Mouse (Mus musculus): Measurements from ENCODE around the gene Ldah. TPM values are rescaled to one million over a fixed set of nuclear protein-coding genes. Genes with fewer than 3 reads are reported as not detected.

Ldah gene
- total RNA-seq, 1 experiment from 2014 or later, result 59.5 TPM

- peak; percentile 93 for DNase-seq
These were observed 105.4 kb downstream of the Ldah start, which contains the start of gene Hs1bp3 for GRCm38 (mm10) chr12:8313270-8313771. Gene Hs1bp3, plus strand, starts transcription at chr12:8313432.

GRCm38 (mm10) chr12:8313773-8314172, 105.9 kb downstream of the Ldah start:
- no peak for DNase-seq

- no peak for DNase-seq
These were observed 108.6 kb downstream of the Ldah start for GRCm38 (mm10) chr12:8316541-8316940.

- peak; percentile 85 for DNase-seq
These were observed 112.3 kb downstream of the Ldah start for GRCm38 (mm10) chr12:8320084-8320713.

GRCm38 (mm10) chr12:8321506-8321905, 113.6 kb downstream of the Ldah start:
- peak; percentile 70 for DNase-seq

GRCm38 (mm10) chr12:8324086-8324485, 116.2 kb downstream of the Ldah start:
- no peak for DNase-seq

- no peak for DNase-seq
These were observed 117.5 kb downstream of the Ldah start for GRCm38 (mm10) chr12:8325245-8325942.

GRCm38 (mm10) chr12:8325943-8326522, 118.1 kb downstream of the Ldah start:
- DNase-seq, result no peak

- peak; percentile 97 for DNase-seq
These were observed 119.1 kb downstream of the Ldah start for GRCm38 (mm10) chr12:8326825-8327674.

- DNase-seq, result no peak
These were observed 119.8 kb downstream of the Ldah start for GRCm38 (mm10) chr12:8327675-8328053.

GRCm38 (mm10) chr12:8329236-8329635, 121.3 kb downstream of the Ldah start:
- peak; percentile 38 for DNase-seq

- DNase-seq, result peak; percentile 59
These were observed 123.7 kb downstream of the Ldah start for GRCm38 (mm10) chr12:8331489-8332173.

GRCm38 (mm10) chr12:8332174-8332542, 124.3 kb downstream of the Ldah start:
- DNase-seq, result no peak

- no peak for DNase-seq
These were observed 125.7 kb downstream of the Ldah start for GRCm38 (mm10) chr12:8333617-8334016.

GRCm38 (mm10) chr12:8334261-8334660, 126.4 kb downstream of the Ldah start:
- peak; percentile 60 for DNase-seq

Other genes with a start within 250 kb of the Ldah start
- gene Apob, start 230.5 kb upstream of the Ldah start, total RNA-seq (2021), result 0.06 and 27.1 TPM in 2 replicates
- gene Gdf7, start 93.8 kb downstream of the Ldah start, total RNA-seq (2021), result not detected in 2 replicates
- 13.6 and 22.3 TPM in 2 replicates for gene Hs1bp3, start 105.3 kb downstream of the Ldah start, total RNA-seq (2021)

All from adrenal gland, postnatal 25 days (tissue).